Mouse (Mus musculus) olfactory bulb, adult 2 months (tissue): ENCODE results near the gene Slf2.

Experiments used
- CTCF ChIP-seq: fragments of 200-500 bp; IDR thresholded peaks from 2 replicates; pipeline ENCODE4 v1.5.1; 2012; ENCODE audit warnings: low read depth, mild to moderate bottlenecking, low read length, moderate library complexity; ENCODE audit not compliant: insufficient read depth
- POLR2A ChIP-seq: fragments of 200-500 bp; IDR thresholded peaks from 2 replicates; pipeline ENCODE4 v1.6.1; 2012; ENCODE audit warnings: mild to moderate bottlenecking, low read depth, low read length, moderate library complexity; ENCODE audit not compliant: insufficient read depth

DNA sequence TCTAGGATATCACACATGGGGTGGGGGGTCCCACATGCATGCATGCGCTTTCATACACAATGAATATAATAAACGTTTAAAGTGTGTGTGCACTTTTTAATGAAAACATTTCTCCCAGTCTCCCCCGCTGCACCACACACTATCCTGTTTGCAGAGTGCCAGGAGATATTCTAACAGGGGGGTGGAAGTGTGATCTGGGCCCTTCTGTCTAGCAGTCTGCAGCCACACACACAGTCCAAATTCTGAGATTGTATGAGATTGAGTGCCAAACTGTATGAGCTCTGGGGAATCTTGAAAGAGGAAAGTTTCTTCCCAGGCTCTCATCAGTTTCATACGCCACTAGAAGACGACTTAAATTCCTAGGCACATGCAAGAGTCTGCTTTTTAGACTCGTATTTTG lies 56.9 kb downstream of the Slf2 start:
- no peak for TF ChIP-seq POLR2A
- TF ChIP-seq CTCF: no peak
